Mouse (Mus musculus): ENCODE data around the gene Cyp2a12. TPM values are rescaled to one million over a fixed set of nuclear protein-coding genes. Genes with fewer than 3 reads are reported as not detected.
"Not testable (repeated sequence)": the region's sequence is repeated elsewhere in the genome, so short reads cannot be mapped to it uniquely, and the experiment has no call there.

The Cyp2a12 gene
- polyA plus RNA-seq (2015; fragmentation: Nextera tagmentation; extraction: Ambion mirVana), result not detected in 2 replicates

DNA sequence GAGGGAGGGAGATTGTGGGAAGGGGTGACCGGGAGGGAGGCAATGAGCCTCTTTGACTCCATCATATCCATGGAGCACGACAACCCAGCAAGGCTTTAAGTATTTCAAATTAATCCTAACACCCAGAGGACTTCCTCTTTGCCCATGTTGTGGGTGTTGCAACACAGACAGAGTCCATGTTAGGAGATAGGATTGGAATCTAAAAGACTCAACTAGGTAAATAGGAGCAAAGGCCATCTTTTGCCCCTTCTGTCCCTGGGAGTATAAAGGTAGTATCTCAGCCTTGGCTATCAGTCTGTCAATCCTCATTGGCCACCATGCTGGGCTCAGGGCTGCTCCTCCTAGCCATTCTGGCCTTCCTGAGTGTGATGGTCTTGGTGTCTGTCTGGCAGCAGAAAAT is at the start of gene Cyp2a12:
Gene Cyp2a12 (plus strand): TSS at position 293 of the 400 bp plus-strand sequence.
- 95% methylated on average over 2 of the region's 2 CpGs for WGBS
- H3K36me3 ChIP-seq (ENCODE audit: control insufficient read depth, insufficient read depth), result no peaks in the 10 kb centered on the region
- H3K4me2 ChIP-seq (ENCODE audit: low read length), result no peak within 1 kb of the TSS
- no peak within 1 kb of the TSS for H3K9ac ChIP-seq (replicated peaks; ENCODE audit: low read depth, low read length)
- no peak for ATAC-seq
- no peak within 1 kb of the TSS for H3K4me3 ChIP-seq (replicated peaks; ENCODE audit: low read length)
- no peaks in the 10 kb centered on the region for H3K4me1 ChIP-seq (replicated peaks; ENCODE audit: control insufficient read depth, insufficient read depth, low read length)
- no peak within 1 kb of the TSS for H3K27ac ChIP-seq (ENCODE audit: low read length)
- H3K27me3 ChIP-seq (replicated peaks; ENCODE audit: control insufficient read depth, insufficient read depth, low read length), result no peaks in the 10 kb centered on the region
- H3K9me3 ChIP-seq (ENCODE audit: control insufficient read depth, low read length), result no peaks in the 10 kb centered on the region

DNA sequence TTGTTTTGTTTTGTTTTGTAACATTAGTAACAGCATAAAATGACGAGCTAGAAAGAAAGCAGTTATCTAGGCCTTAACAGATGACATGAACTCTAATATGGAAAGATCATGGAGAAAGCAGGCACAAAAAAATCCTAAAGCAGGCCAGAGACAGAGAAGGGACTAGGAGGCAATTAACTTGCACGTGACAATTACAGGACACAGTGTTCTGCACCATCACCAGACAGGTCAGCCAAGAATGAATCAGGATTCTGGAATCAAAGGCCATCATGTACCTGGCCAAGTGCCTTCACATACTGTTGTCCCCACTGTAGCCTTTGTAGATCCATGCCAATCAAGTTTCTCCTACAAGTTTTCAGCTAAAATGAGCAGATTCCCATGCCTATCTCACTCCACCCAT is 47.4 kb upstream of the Cyp2a12 start:
- H3K27me3 ChIP-seq (replicated peaks; ENCODE audit: control insufficient read depth, insufficient read depth, low read length); H3K9ac ChIP-seq (replicated peaks; ENCODE audit: low read depth, low read length); H3K27ac ChIP-seq (ENCODE audit: low read length); ATAC-seq; H3K36me3 ChIP-seq (ENCODE audit: control insufficient read depth, insufficient read depth); H3K9me3 ChIP-seq (ENCODE audit: control insufficient read depth, low read length); H3K4me2 ChIP-seq (ENCODE audit: low read length); H3K4me3 ChIP-seq (replicated peaks; ENCODE audit: low read length); H3K4me1 ChIP-seq (replicated peaks; ENCODE audit: control insufficient read depth, insufficient read depth, low read length): not testable (repeated sequence)
- 78% methylated on average over 2 of the region's 2 CpGs for WGBS

DNA sequence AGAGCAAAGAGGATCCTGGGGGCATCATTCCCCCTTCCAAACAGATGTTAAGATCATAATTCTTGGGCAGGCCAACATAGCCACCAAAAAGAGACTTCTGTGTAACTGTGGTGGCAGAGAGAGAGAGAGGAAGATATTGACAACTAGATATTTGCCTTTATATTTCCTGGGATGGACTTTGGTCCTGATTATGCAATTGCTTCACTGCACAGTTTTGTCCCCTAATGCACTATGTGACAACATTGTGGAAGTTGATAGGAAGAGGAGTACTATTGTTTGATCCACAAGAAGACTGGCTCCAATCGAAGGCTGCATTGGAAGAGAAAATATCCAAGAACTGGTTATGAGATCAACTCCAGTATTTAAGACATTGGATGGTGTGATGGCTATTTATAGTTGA is 46.9 kb upstream of the Cyp2a12 start:
- 83% methylated on average over 1 of the region's 1 CpGs for WGBS
- H3K4me2 ChIP-seq (ENCODE audit: low read length); H3K36me3 ChIP-seq (ENCODE audit: control insufficient read depth, insufficient read depth); H3K4me1 ChIP-seq (replicated peaks; ENCODE audit: control insufficient read depth, insufficient read depth, low read length); H3K27me3 ChIP-seq (replicated peaks; ENCODE audit: control insufficient read depth, insufficient read depth, low read length); H3K9ac ChIP-seq (replicated peaks; ENCODE audit: low read depth, low read length); H3K9me3 ChIP-seq (ENCODE audit: control insufficient read depth, low read length); H3K27ac ChIP-seq (ENCODE audit: low read length); H3K4me3 ChIP-seq (replicated peaks; ENCODE audit: low read length); ATAC-seq: not testable (repeated sequence)

DNA sequence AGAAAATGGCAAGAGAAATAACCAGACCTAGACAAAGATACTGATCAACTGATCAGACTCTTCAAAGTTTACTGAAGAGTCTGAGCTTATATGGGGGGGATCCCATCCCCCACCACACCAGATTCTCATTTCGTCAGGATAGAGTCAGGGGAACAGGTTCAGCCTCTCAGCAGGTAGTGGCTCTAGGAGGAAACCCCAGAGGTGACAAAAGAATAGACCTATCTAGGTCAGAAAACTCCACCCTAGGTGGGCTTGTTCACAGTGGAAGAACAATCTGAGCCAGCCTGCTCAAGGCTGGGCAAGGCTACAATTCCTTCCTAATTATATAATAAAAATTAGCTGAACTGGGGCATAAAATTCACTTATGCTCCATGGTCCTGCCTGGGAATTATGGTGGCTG is 46.3 kb upstream of the Cyp2a12 start:
- 15% methylated on average over 1 of the region's 1 CpGs for WGBS
- H3K27me3 ChIP-seq (replicated peaks; ENCODE audit: control insufficient read depth, insufficient read depth, low read length), result no peaks in the 10 kb centered on the region
- no peak overlapping the region for H3K4me2 ChIP-seq (ENCODE audit: low read length)

DNA sequence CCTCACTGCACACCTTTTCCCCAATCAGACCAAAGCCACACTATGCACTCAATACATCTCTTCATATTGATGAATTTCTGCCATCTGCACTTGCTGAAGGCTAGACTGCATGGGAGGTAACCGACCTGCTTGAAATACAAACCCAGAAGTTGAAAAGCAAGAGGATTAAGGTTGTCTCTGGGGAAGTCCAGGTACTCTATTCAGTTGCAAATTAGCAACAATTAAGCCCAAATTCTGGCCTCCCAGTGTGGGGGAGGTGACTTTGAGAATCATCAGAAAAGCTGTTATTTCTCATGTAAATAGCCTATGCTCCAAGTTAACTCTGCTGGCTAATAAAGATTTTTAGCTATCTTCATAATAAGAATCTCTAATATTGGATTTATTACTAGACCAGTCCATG is 45.7 kb upstream of the Cyp2a12 start:
- whole genome bisulfite sequencing, result 26% methylated on average over 1 of the region's 1 CpGs
- not testable (repeated sequence) for H3K9me3 ChIP-seq (ENCODE audit: control insufficient read depth, low read length); H3K36me3 ChIP-seq (ENCODE audit: control insufficient read depth, insufficient read depth); H3K4me3 ChIP-seq (replicated peaks; ENCODE audit: low read length); H3K4me2 ChIP-seq (ENCODE audit: low read length); H3K27ac ChIP-seq (ENCODE audit: low read length); H3K4me1 ChIP-seq (replicated peaks; ENCODE audit: control insufficient read depth, insufficient read depth, low read length); H3K27me3 ChIP-seq (replicated peaks; ENCODE audit: control insufficient read depth, insufficient read depth, low read length); ATAC-seq; H3K9ac ChIP-seq (replicated peaks; ENCODE audit: low read depth, low read length)

More for the DNA sequence above, 46.3 kb upstream of the Cyp2a12 start:
- H3K9ac ChIP-seq (replicated peaks; ENCODE audit: low read depth, low read length), result no peak overlapping the region
- H3K4me1 ChIP-seq (replicated peaks; ENCODE audit: control insufficient read depth, insufficient read depth, low read length), result no peaks in the 10 kb centered on the region
- no peak overlapping the region for H3K4me3 ChIP-seq (replicated peaks; ENCODE audit: low read length)
- ATAC-seq, result no peak
- H3K27ac ChIP-seq (ENCODE audit: low read length), result no peak overlapping the region
- H3K36me3 ChIP-seq (ENCODE audit: control insufficient read depth, insufficient read depth), result no peaks in the 10 kb centered on the region
- no peaks in the 10 kb centered on the region for H3K9me3 ChIP-seq (ENCODE audit: control insufficient read depth, low read length)

DNA sequence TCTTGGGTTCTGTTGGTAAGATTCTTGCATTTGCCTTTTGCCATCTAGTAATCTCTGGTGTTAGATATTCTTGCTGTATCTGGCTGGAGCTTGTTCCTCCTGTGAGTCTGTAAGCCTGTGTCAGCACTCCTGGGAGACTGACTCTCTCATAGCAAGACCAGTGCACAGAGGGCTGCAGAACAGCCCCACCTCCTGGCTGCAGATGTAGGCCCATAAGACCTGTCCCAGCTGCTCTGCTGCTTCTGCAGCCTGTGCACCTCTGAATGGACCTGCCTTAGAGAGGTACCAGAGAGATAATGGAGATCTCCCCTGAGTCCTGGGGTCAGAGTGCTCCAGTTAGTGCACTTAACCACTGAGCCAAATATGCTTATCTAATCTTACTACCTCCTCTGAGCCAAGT is 2.3 kb upstream of the Cyp2a12 start:
- H3K9me3 ChIP-seq (ENCODE audit: control insufficient read depth, low read length); ATAC-seq; H3K27me3 ChIP-seq (replicated peaks; ENCODE audit: control insufficient read depth, insufficient read depth, low read length); H3K36me3 ChIP-seq (ENCODE audit: control insufficient read depth, insufficient read depth); H3K9ac ChIP-seq (replicated peaks; ENCODE audit: low read depth, low read length); H3K4me1 ChIP-seq (replicated peaks; ENCODE audit: control insufficient read depth, insufficient read depth, low read length); H3K4me2 ChIP-seq (ENCODE audit: low read length); H3K4me3 ChIP-seq (replicated peaks; ENCODE audit: low read length); H3K27ac ChIP-seq (ENCODE audit: low read length): not testable (repeated sequence)

DNA sequence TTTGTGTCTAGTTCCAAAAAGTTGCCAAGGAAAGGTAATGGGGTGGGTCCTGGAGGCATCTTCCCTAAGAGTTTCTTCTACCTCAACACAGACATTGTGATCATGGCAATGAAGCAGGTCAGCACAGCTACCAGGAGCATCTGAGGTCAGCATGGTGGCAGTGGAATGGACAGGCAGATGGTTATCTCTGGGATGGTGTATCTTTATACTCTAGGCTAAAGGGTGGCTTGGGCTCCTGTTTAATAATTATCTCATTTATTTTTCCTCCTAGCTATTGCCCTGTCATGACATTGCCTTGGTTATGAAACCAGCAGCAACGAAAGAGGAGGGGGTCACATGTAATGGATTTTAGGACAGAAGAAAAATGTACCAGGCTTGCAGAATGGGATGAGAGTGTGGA is 20.0 kb downstream of the Cyp2a12 start:
- not testable (repeated sequence) for ATAC-seq; H3K27ac ChIP-seq (ENCODE audit: low read length); H3K27me3 ChIP-seq (replicated peaks; ENCODE audit: control insufficient read depth, insufficient read depth, low read length); H3K36me3 ChIP-seq (ENCODE audit: control insufficient read depth, insufficient read depth); H3K9me3 ChIP-seq (ENCODE audit: control insufficient read depth, low read length); H3K4me2 ChIP-seq (ENCODE audit: low read length); H3K4me1 ChIP-seq (replicated peaks; ENCODE audit: control insufficient read depth, insufficient read depth, low read length); H3K4me3 ChIP-seq (replicated peaks; ENCODE audit: low read length); H3K9ac ChIP-seq (replicated peaks; ENCODE audit: low read depth, low read length)
- 70% methylated on average over 1 of the region's 1 CpGs for WGBS

DNA sequence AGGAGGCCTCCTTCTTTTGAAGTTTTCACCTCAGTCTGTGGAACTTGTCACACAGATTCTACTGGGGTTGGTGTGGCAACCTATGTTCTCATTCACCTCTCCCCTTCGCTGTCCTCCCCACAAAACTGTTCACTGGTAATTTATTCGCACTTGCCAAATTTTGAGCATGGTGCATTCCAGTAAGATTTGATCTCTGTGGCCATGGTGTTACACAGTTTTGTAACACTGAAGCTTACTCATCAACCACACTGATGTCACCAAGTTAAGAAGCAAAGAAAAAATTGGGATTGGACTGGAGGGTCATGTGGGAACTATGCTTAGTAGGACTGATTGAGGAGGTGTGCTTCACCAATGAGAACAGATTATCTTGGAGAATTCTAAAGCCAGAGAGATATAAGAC is 30.5 kb downstream of the Cyp2a12 start:
- ATAC-seq; H3K36me3 ChIP-seq (ENCODE audit: control insufficient read depth, insufficient read depth); H3K4me1 ChIP-seq (replicated peaks; ENCODE audit: control insufficient read depth, insufficient read depth, low read length); H3K27me3 ChIP-seq (replicated peaks; ENCODE audit: control insufficient read depth, insufficient read depth, low read length); H3K27ac ChIP-seq (ENCODE audit: low read length); H3K4me2 ChIP-seq (ENCODE audit: low read length); H3K4me3 ChIP-seq (replicated peaks; ENCODE audit: low read length); H3K9me3 ChIP-seq (ENCODE audit: control insufficient read depth, low read length); H3K9ac ChIP-seq (replicated peaks; ENCODE audit: low read depth, low read length): not testable (repeated sequence)
- 88% methylated on average over 2 of the region's 2 CpGs for WGBS

DNA sequence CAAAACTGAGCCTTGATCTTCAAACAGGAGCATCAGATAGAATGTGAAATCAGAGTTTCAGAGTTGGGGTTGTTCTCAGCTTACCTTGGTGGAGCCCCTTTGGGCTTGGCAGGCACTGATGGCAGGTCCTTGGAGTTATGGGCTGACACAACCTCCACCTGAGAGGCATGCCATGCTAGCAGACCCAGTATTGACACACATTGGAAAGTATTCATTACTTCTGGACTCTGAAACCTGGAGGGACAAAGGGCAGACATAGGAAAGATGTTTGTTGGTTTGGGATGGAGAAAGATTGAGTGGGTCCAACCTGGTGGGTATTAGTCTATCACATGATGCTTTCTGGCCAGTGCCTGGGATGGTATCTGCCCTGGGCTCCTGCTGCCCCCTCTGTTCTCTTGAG is 31.0 kb downstream of the Cyp2a12 start:
- H3K4me1 ChIP-seq (replicated peaks; ENCODE audit: control insufficient read depth, insufficient read depth, low read length); H3K9me3 ChIP-seq (ENCODE audit: control insufficient read depth, low read length); H3K36me3 ChIP-seq (ENCODE audit: control insufficient read depth, insufficient read depth); ATAC-seq; H3K9ac ChIP-seq (replicated peaks; ENCODE audit: low read depth, low read length); H3K4me3 ChIP-seq (replicated peaks; ENCODE audit: low read length); H3K4me2 ChIP-seq (ENCODE audit: low read length); H3K27ac ChIP-seq (ENCODE audit: low read length); H3K27me3 ChIP-seq (replicated peaks; ENCODE audit: control insufficient read depth, insufficient read depth, low read length): not testable (repeated sequence)

DNA sequence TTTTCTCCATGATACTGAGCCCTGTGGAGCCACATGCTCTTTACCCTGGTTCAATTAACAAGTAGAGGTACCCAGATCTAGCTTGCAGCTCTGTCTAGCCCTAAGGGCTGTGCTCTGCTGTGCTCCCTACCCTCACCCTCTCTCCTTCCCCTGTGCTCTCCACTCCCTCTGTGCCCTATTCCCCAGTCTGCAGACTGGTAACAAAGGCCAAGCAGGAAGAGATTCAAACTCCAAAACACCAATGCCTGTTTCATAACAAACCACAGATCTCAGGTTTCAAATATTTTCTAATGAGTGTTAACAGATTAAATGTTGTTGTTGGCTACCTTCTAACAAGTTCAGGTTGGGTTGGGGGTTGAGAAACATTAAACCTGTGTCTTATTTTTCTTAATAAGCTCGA is 49.8 kb downstream of the Cyp2a12 start:
- Histone ChIP-seq H3K27ac (ENCODE audit: low read length) (no peak overlapping the region), H3K27me3 (replicated peaks; ENCODE audit: control insufficient read depth, insufficient read depth, low read length) (no peaks in the 10 kb centered on the region), H3K9ac (replicated peaks; ENCODE audit: low read depth, low read length) (no peak overlapping the region), H3K4me3 (replicated peaks; ENCODE audit: low read length) (no peak overlapping the region), H3K9me3 (ENCODE audit: control insufficient read depth, low read length) (no peaks in the 10 kb centered on the region), H3K4me2 (ENCODE audit: low read length) (no peak overlapping the region), H3K4me1 (replicated peaks; ENCODE audit: control insufficient read depth, insufficient read depth, low read length) (no peaks in the 10 kb centered on the region), H3K36me3 (ENCODE audit: control insufficient read depth, insufficient read depth) (no peaks in the 10 kb centered on the region)
- ATAC-seq, result no peak
- 76% methylated on average over 1 of the region's 1 CpGs for WGBS
